Mouse (Mus musculus): ENCODE measurements around the gene Zfp512. TPM values are rescaled to one million over a fixed set of nuclear protein-coding genes. Genes with fewer than 3 reads are reported as not detected.

Zfp512 gene
- 58.2 and 66.0 TPM in 2 replicates for polyA plus RNA-seq (2015; fragmentation: Nextera tagmentation; extraction: Ambion mirVana)

DNA sequence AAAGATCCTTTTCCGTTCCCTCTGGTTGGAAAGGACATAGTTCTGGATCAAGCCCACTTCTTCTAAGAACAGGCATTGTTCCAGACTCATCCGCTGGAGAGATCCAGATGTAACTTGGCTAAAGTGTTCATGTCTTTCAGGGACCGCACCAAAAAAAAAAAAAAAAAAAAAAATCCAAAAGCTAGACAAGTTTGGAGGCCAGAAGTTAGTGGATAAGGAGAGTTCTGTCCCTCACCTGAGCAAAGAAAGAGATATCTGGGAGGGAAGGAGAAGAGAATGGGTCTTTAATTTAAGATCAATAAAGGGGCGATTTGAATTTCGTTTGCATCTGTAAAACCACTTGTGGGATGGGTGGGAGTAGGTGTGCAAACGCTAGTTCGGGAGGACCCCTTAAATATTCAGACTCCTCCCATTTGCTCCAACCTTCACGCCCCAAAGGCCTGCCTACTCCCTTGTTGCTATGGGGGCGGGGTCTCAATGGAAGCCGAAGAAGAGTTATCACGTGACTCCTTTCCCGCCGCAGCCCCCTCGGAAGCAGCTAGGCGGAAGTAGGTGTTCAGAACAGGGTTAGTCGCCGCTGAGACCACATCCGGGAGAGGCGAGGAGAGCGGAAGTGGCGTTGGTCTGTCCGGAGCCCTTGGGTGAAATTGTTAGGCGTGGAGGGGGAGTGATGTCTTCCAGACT, at the start of gene Zfp512:
Gene Zfp512 (plus strand): TSS at position 554 of the 684 bp plus-strand sequence.

DNA sequence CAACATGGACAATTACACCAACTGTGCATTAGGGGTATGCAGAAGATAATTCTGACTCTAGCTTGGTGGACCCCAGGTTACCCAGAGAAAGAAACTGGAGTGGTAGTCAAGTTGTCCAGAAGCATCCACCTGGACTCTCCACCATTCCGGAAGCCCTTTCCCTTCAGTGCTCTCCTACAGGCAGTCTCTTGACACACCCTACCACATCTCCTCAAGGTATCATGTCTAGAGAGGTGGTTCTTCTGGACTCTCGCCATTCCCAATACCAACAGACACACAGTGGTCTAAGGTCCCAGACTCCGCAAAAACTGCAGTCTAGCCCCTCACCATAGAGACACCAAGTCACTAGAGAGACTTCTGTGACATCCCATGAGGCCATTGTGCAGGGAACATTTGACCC, 33.2 kb downstream of the Zfp512 start, which contains the start of gene 4930548H24Rik:
Gene 4930548H24Rik (plus strand): TSS at position 301 of the 400 bp plus-strand sequence.

DNA sequence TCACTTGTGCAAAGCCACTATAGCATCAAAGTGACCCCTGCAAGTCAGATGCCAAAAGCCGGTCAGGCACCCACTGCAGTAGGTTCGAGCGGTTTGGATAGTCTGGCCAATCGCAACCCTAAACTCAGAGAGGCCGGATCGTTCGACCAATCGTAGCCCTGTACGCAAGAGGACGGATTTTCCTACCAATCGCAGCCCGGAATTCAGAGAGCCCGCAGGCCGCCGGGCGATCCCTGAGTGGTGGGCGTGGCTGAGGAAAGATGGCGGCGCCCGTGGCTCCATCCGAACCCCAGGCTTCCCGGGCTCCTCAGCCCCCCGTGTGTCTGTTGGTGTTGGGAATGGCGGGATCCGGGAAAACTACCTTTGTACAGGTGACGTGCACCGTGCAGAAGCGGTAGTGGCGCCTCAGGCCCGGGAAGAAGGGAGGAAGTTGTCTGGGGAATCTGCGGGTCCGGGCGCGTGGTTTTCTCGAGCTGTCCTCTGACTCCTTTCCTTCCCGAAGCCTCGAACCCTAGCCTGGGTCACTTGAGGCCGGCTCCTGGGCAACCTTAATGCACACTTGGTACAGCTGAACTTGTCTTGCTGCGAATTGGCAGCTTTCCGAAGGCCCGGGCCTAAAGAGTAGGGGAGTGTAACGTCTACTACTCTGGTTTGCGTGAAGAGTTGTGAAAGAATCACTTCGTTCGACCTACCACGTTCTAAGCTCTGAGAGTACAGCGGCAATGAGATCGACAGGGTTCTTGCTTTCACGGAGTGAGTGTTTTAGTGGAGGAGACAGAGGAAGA, 42.5 kb downstream of the Zfp512 start, which contains the start of gene Gpn1:
Gene Gpn1 (plus strand): TSS at position 229 of the 785 bp plus-strand sequence.

DNA sequence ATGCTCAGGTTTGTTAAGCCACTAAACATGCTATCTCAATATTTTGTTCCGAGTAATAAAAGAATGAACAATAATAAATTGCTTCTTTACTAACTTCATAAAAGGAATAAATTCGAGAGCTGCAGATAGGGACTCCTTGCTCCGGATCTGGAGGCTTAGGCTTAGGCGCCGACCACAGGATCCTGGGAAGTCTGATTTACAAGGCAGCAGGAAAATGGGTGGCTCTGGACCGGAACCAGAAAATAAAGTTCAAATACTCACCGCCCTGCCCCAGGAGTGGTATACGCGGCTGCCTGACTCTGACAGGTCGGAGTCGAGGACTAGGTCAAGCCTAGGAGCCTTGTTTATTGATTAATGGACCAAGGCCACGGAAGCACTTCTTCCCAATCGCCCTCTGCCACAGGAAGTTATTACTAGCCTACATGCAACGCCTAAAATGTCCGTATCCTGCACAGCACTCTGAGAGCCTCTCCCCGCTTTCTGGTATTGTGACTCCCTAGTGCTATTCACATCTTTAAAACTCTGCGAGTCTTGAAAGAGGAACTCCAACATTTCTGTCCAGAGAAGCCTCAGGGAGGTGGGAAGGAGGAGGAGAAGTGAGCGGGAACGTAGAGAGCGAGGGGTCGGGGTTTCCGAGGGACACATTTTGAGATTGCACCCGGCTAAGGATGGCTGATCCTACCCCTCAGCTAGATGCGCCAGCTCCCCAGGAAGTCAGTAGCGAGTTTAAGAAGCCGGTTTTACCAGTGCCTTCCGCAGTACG, 74.3 kb downstream of the Zfp512 start, which contains the start of gene Slc4a1ap:
Gene Slc4a1ap (plus strand): TSS at position 642 of the 763 bp plus-strand sequence.

DNA sequence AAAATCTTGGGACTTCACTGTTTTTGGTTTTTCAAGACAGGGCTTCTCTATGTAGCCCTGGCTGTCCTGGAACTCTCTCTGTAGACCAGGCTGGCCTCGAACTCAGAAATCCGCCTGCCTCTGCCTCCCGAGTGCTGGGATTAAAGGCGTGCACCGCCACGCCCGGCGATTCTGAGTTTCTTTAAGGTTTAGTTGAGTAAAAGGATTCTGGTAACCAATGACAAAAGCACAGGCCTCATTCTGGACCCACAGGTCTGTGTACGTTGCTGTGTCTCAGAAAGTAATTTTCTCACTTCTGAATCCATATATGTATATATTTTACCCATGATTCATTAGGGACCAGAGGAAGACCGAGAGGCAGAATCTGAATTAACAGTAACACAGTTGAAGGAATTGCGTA, 75.5 kb downstream of the Zfp512 start, which contains the start of gene Supt7l:
Gene Supt7l (minus strand): TSS at position 101 of the 400 bp plus-strand sequence.

Other genes with a start within 250 kb of the Zfp512 start
- gene Ppm1g, start 231.7 kb upstream of the Zfp512 start, polyA plus RNA-seq (2015; fragmentation: Nextera tagmentation; extraction: Ambion mirVana) = 138 and 151 TPM in 2 replicates
- gene Nrbp1, start 211.6 kb upstream of the Zfp512 start, polyA plus RNA-seq (2015; fragmentation: Nextera tagmentation; extraction: Ambion mirVana) = 131 and 147 TPM in 2 replicates
- gene Gm9970, start 211.2 kb upstream of the Zfp512 start, polyA plus RNA-seq (2015; fragmentation: Nextera tagmentation; extraction: Ambion mirVana) = 0.93 and 1.6 TPM in 2 replicates
- gene Krtcap3, start 200.7 kb upstream of the Zfp512 start, polyA plus RNA-seq (2015; fragmentation: Nextera tagmentation; extraction: Ambion mirVana) = 4.7 and 5.5 TPM in 2 replicates
- gene Ift172, start 161.3 kb upstream of the Zfp512 start, polyA plus RNA-seq (2015; fragmentation: Nextera tagmentation; extraction: Ambion mirVana) = 21.7 and 24.5 TPM in 2 replicates
- 165 and 168 TPM in 2 replicates for gene Fndc4, start 156.4 kb upstream of the Zfp512 start, polyA plus RNA-seq (2015; fragmentation: Nextera tagmentation; extraction: Ambion mirVana)
- gene Gckr, start 155.0 kb upstream of the Zfp512 start, polyA plus RNA-seq (2015; fragmentation: Nextera tagmentation; extraction: Ambion mirVana) = 0.32 and 0.43 TPM in 2 replicates
- gene 4930548H24Rik, start 33.3 kb downstream of the Zfp512 start, polyA plus RNA-seq (2015; fragmentation: Nextera tagmentation; extraction: Ambion mirVana) = not detected in 2 replicates
- 62.2 and 73.0 TPM in 2 replicates for gene Gpn1, start 42.3 kb downstream of the Zfp512 start, polyA plus RNA-seq (2015; fragmentation: Nextera tagmentation; extraction: Ambion mirVana)
- gene Slc4a1ap, start 74.6 kb downstream of the Zfp512 start, polyA plus RNA-seq (2015; fragmentation: Nextera tagmentation; extraction: Ambion mirVana) = 34.7 and 35.2 TPM in 2 replicates
- 16.9 and 17.2 TPM in 2 replicates for gene Supt7l, start 75.4 kb downstream of the Zfp512 start, polyA plus RNA-seq (2015; fragmentation: Nextera tagmentation; extraction: Ambion mirVana)
- gene Mrpl33, start 144.5 kb downstream of the Zfp512 start, polyA plus RNA-seq (2015; fragmentation: Nextera tagmentation; extraction: Ambion mirVana) = 298 and 326 TPM in 2 replicates
- 3.1 and 3.9 TPM in 2 replicates for gene Rbks, start 245.2 kb downstream of the Zfp512 start, polyA plus RNA-seq (2015; fragmentation: Nextera tagmentation; extraction: Ambion mirVana)
- 62.6 and 63.6 TPM in 2 replicates for gene Babam2, start 245.3 kb downstream of the Zfp512 start, polyA plus RNA-seq (2015; fragmentation: Nextera tagmentation; extraction: Ambion mirVana)

All from neural tube, postnatal 0 days (tissue).